Mouse (Mus musculus) E14TG2a.4 (cell line): Measurements from ENCODE around the gene Atp8a2.

ENCODE experiments used
- CTCF ChIP-seq: conservative IDR thresholded peaks from 2 replicates; pipeline ENCODE4 v1.5.1; 2014; ENCODE audit warnings: low read length
- POU5F1 ChIP-seq: IDR thresholded peaks from 2 replicates; pipeline ENCODE4 v1.6.1; 2014; ENCODE audit warnings: low read length, borderline replicate concordance

DNA sequence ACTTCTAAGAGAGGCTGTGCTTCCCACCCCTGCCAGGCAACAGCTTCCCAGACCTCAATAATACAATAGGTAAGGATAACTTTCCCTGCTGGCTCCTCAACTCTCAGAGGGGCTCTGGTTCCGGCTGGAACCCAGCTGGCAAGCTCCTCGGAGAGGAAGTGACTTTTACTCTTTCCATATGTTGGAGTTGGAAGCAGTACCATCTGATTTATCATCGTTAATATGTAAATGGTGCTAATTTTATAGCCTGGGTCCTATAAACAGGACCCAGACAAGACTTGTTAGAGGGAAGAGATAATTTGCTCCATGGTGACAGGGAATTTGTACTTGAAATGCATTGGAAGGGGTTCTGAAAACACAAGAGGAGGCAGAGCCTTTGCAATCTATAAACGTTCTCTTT, 507.4 kb downstream of the Atp8a2 start:
- TF ChIP-seq CTCF (no peak), POU5F1 (no peak)
